Mouse (Mus musculus) cortical plate, adult 2 months (tissue): ENCODE measurements around the gene Tecta. TPM values are rescaled to one million over a fixed set of nuclear protein-coding genes. Genes with fewer than 3 reads are reported as not detected.

Experiments
- H3K27ac ChIP-seq: fragments of 200-500 bp; 2 replicates; pipeline ENCODE4 v1.5.1; 2012; ENCODE audit warnings: low read length, control low read depth, inconsistent platforms; ENCODE audit not compliant: insufficient read depth
- H3K4me1 ChIP-seq: fragments of 200-500 bp; 2 replicates; pipeline ENCODE4 v1.6.1; 2011; ENCODE audit warnings: low read length; ENCODE audit not compliant: control insufficient read depth, insufficient read depth
- H3K4me3 ChIP-seq: fragments of 200-500 bp; 2 replicates; pipeline ENCODE4 v1.5.1; 2011; ENCODE audit warnings: mild to moderate bottlenecking, low read length, control low read depth; ENCODE audit not compliant: insufficient read depth
- CTCF ChIP-seq: fragments of 200-500 bp; IDR thresholded peaks from 2 replicates; pipeline ENCODE4 v1.5.1; 2011; ENCODE audit warnings: mild to moderate bottlenecking, control low read depth, low read length; ENCODE audit not compliant: insufficient read depth; ENCODE audit errors: extremely low read depth
- POLR2A ChIP-seq: fragments of 200-500 bp; IDR thresholded peaks from 2 replicates; pipeline ENCODE4 v1.6.1; 2011; ENCODE audit warnings: mild to moderate bottlenecking, low read length, control low read depth; ENCODE audit not compliant: insufficient read depth; ENCODE audit errors: extremely low read depth
- polyA plus RNA-seq: library from polyadenylated mRNA; depleted of rRNA; stranded (reverse); fragments of >200 nt; gene quantifications from 2 replicates; pipeline ENCODE4 v1.2.3, GENCODE M21; 2012

The Tecta gene
- polyA plus RNA-seq, 1 experiment, result 0.27 TPM

GRCm38 (mm10) chr9:42394321-42394720 is 5.4 kb downstream of the Tecta start:
- Histone ChIP-seq H3K4me3 (no peak overlapping the region), H3K27ac (no peak overlapping the region), H3K4me1 (no peaks in the 10 kb centered on the region)
- TF ChIP-seq POLR2A, result no peak
- no peak for TF ChIP-seq CTCF

GRCm38 (mm10) chr9:42392927-42393326 is 6.8 kb downstream of the Tecta start:
- Histone ChIP-seq H3K4me3 (no peak overlapping the region), H3K4me1 (no peaks in the 10 kb centered on the region), H3K27ac (no peak overlapping the region)
- TF ChIP-seq CTCF, result no peak
- TF ChIP-seq POLR2A, result no peak

GRCm38 (mm10) chr9:42388490-42388889 is 11.2 kb downstream of the Tecta start:
- H3K27ac ChIP-seq, result no peak overlapping the region
- H3K4me1 ChIP-seq, result no peaks in the 10 kb centered on the region

GRCm38 (mm10) chr9:42387038-42387437 is 12.7 kb downstream of the Tecta start:
- no peak overlapping the region for H3K4me3 ChIP-seq
- no peaks in the 10 kb centered on the region for H3K4me1 ChIP-seq
- no peak overlapping the region for H3K27ac ChIP-seq
- no peak for TF ChIP-seq CTCF
- no peak for TF ChIP-seq POLR2A

More at GRCm38 (mm10) chr9:42388490-42388889, 11.2 kb downstream of the Tecta start:
- H3K4me3 ChIP-seq, result no peak overlapping the region
- TF ChIP-seq CTCF, result peak; percentile 49
- no peak for TF ChIP-seq POLR2A

- TF ChIP-seq POLR2A (no peak), CTCF (no peak)
- no peaks in the 10 kb centered on the region for H3K4me1 ChIP-seq
Observed at GRCm38 (mm10) chr9:42385656-42386055, 14.1 kb downstream of the Tecta start.

GRCm38 (mm10) chr9:42382628-42383347 is 16.9 kb downstream of the Tecta start:
- no peak overlapping the region for H3K27ac ChIP-seq
- TF ChIP-seq CTCF (no peak), POLR2A (no peak)
- H3K4me1 ChIP-seq, result no peaks in the 10 kb centered on the region
- H3K4me3 ChIP-seq, result no peak overlapping the region

More at GRCm38 (mm10) chr9:42385656-42386055, 14.1 kb downstream of the Tecta start:
- H3K4me3 ChIP-seq, result no peak overlapping the region
- no peak overlapping the region for H3K27ac ChIP-seq

GRCm38 (mm10) chr9:42382063-42382462 is 17.7 kb downstream of the Tecta start:
- TF ChIP-seq POLR2A (no peak), CTCF (no peak)
- no peaks in the 10 kb centered on the region for H3K4me1 ChIP-seq
- H3K27ac ChIP-seq, result no peak overlapping the region
- no peak overlapping the region for H3K4me3 ChIP-seq

- no peak for TF ChIP-seq POLR2A
- no peak for TF ChIP-seq CTCF
- no peak overlapping the region for H3K27ac ChIP-seq
- H3K4me1 ChIP-seq, result no peaks in the 10 kb centered on the region
- H3K4me3 ChIP-seq, result no peak overlapping the region
Observed at GRCm38 (mm10) chr9:42378071-42378470, 21.7 kb downstream of the Tecta start.

GRCm38 (mm10) chr9:42377656-42378055 is 22.1 kb downstream of the Tecta start:
- H3K4me1 ChIP-seq, result no peaks in the 10 kb centered on the region
- H3K4me3 ChIP-seq, result no peak overlapping the region
- H3K27ac ChIP-seq, result no peak overlapping the region
- TF ChIP-seq POLR2A (no peak), CTCF (no peak)

GRCm38 (mm10) chr9:42371670-42372368 is 27.9 kb downstream of the Tecta start:
- H3K4me1 ChIP-seq, result no peaks in the 10 kb centered on the region
- no peak overlapping the region for H3K27ac ChIP-seq
- H3K4me3 ChIP-seq, result no peak overlapping the region
- TF ChIP-seq POLR2A (no peak), CTCF (no peak)

GRCm38 (mm10) chr9:42357585-42357984 is 42.1 kb downstream of the Tecta start:
- no peak for TF ChIP-seq CTCF
- Histone ChIP-seq H3K27ac (no peak overlapping the region), H3K4me1 (no peaks in the 10 kb centered on the region), H3K4me3 (no peak overlapping the region)
